Comparison of ENCODE assay signal across 8 mouse cellular contexts in genomic region chr11:48869380-48870110, GRCm38 (mm10). TPM values are rescaled to one million over a fixed set of nuclear protein-coding genes. Genes with fewer than 3 reads are reported as not detected.
DNase-seq lines count a peak whose midpoint lies in the region; ATAC-seq lines count a peak whose summit lies in the region.

No protein-coding gene starts in this region.

- DNase-seq in lung, postnatal 25 days (ENCODE audit: low spot score): no peak
- peak; percentile 57 to 58 for DNase-seq in kidney, postnatal 36 days
- no peak for DNase-seq in testis, postnatal 10 days (ENCODE audit: low spot score)
- no peak for DNase-seq in cerebellum, postnatal 25 days

- peak overlapping the region; percentile 78 for H3K4me2 ChIP-seq in lung, embryonic 15.5 days
- H3K4me2 ChIP-seq in heart, embryonic 14.5 days (ENCODE audit: low read length): peak overlapping the region; percentile 83
- H3K4me2 ChIP-seq in stomach, embryonic 16.5 days (ENCODE audit: low read depth, low read length): peak overlapping the region; percentile 67
- no peak overlapping the region for H3K4me2 ChIP-seq in forebrain, embryonic 16.5 days (ENCODE audit: low read length)

- H3K4me1 ChIP-seq in lung, embryonic 15.5 days: peaks cover 36% of the 10 kb centered on the region
- H3K4me1 ChIP-seq in heart, embryonic 14.5 days (ENCODE audit: control insufficient read depth in 2 of 2, insufficient read depth in 2 of 2, low read length in 2 of 2): peaks cover 9 to 35% of the 10 kb centered on the region in 2 experiments
- H3K4me1 ChIP-seq in stomach, embryonic 16.5 days (ENCODE audit: control insufficient read depth, insufficient read depth, low read length): peaks cover 25% of the 10 kb centered on the region
- H3K4me1 ChIP-seq in forebrain, embryonic 16.5 days (replicated peaks; ENCODE audit: control insufficient read depth, insufficient read depth, low read length): peaks cover 15% of the 10 kb centered on the region

- H3K9me3 ChIP-seq in lung, embryonic 15.5 days: no peaks in the 10 kb centered on the region
- H3K9me3 ChIP-seq in heart, embryonic 14.5 days (ENCODE audit: control insufficient read depth, low read length): no peaks in the 10 kb centered on the region
- H3K9me3 ChIP-seq in stomach, embryonic 16.5 days (replicated peaks; ENCODE audit: control insufficient read depth, low read length): no peaks in the 10 kb centered on the region
- H3K9me3 ChIP-seq in forebrain, embryonic 16.5 days (ENCODE audit: control insufficient read depth, low read length): no peaks in the 10 kb centered on the region

- ATAC-seq in lung, embryonic 15.5 days (ENCODE audit: borderline replicate concordance, extremely low read depth, low FRiP score, low TSS enrichment): no peak
- ATAC-seq in heart, embryonic 14.5 days (ENCODE audit: insufficient number of reproducible peaks, insufficient read depth, low FRiP score, low read depth): no peak
- no peak for ATAC-seq in stomach, embryonic 16.5 days (ENCODE audit: insufficient read depth, low FRiP score)
- no peak for ATAC-seq in forebrain, embryonic 16.5 days

- no peak overlapping the region for H3K27ac ChIP-seq in lung, embryonic 15.5 days
- H3K27ac ChIP-seq in heart, embryonic 14.5 days (replicated peaks in 1 of 2; ENCODE audit: control insufficient read depth in 1 of 2, insufficient read depth in 1 of 2, low read depth in 2 of 2, low read length in 2 of 2): peak overlapping the region; percentile 25 to 53; a peak in 3 of 4 replicates
- peak overlapping the region; percentile 60 for H3K27ac ChIP-seq in stomach, embryonic 16.5 days (ENCODE audit: low read length)
- H3K27ac ChIP-seq in forebrain, embryonic 16.5 days (ENCODE audit: low read length): no peak overlapping the region

- no peaks in the 10 kb centered on the region for H3K27me3 ChIP-seq in lung, embryonic 15.5 days
- no peaks in the 10 kb centered on the region for H3K27me3 ChIP-seq in heart, embryonic 14.5 days (ENCODE audit: control insufficient read depth, insufficient read depth, low read length)
- no peaks in the 10 kb centered on the region for H3K27me3 ChIP-seq in stomach, embryonic 16.5 days (ENCODE audit: control insufficient read depth, insufficient read depth, low read length)
- no peaks in the 10 kb centered on the region; the same call in 1 of the 2 replicates for H3K27me3 ChIP-seq in forebrain, embryonic 16.5 days (replicated peaks; ENCODE audit: control insufficient read depth, insufficient read depth, low read length)

- WGBS in lung, embryonic 15.5 days: 25% methylated on average over 7 of the region's 7 CpGs
- 49% methylated on average over 7 of the region's 7 CpGs for WGBS in heart, embryonic 14.5 days
- 37% methylated on average over 7 of the region's 7 CpGs for WGBS in stomach, embryonic 16.5 days
- WGBS in forebrain, embryonic 16.5 days: 78% methylated on average over 7 of the region's 7 CpGs

- H3K4me3 ChIP-seq in lung, embryonic 15.5 days: peak overlapping the region; percentile 52
- H3K4me3 ChIP-seq in heart, embryonic 14.5 days (ENCODE audit: control insufficient read depth in 1 of 2, insufficient read depth in 1 of 2, low read depth in 1 of 2, low read length in 2 of 2): peak overlapping the region; percentile 14 to 62; a peak in 3 of 4 replicates
- H3K4me3 ChIP-seq in stomach, embryonic 16.5 days (replicated peaks; ENCODE audit: low read length): peak overlapping the region; percentile 62
- no peak overlapping the region for H3K4me3 ChIP-seq in forebrain, embryonic 16.5 days (replicated peaks; ENCODE audit: low read length)

- H3K36me3 ChIP-seq in lung, embryonic 15.5 days: peaks cover 3% of the 10 kb centered on the region
- H3K36me3 ChIP-seq in heart, embryonic 14.5 days (ENCODE audit: control insufficient read depth, insufficient read depth, low read length): peaks cover 10% of the 10 kb centered on the region
- H3K36me3 ChIP-seq in stomach, embryonic 16.5 days (ENCODE audit: control insufficient read depth, insufficient read depth, low read length): 0 out of 2 replicates have a peak, but pooled peaks cover 4% of the 10 kb centered on the region
- no peaks in the 10 kb centered on the region for H3K36me3 ChIP-seq in forebrain, embryonic 16.5 days (ENCODE audit: control insufficient read depth, insufficient read depth)

- H3K9ac ChIP-seq in lung, embryonic 15.5 days: no peak overlapping the region
- peak overlapping the region; percentile 73 for H3K9ac ChIP-seq in heart, embryonic 14.5 days (ENCODE audit: low read length)
- peak overlapping the region; percentile 54 for H3K9ac ChIP-seq in stomach, embryonic 16.5 days (ENCODE audit: low read length)
- H3K9ac ChIP-seq in forebrain, embryonic 16.5 days (replicated peaks; ENCODE audit: low read depth, low read length): no peak overlapping the region

RNA-seq across cellular contexts. Expression of gene Irgm1, which starts 1.9 kb away (rescaled TPM):
- polyA plus RNA-seq in lung, embryonic 15.5 days (2015; fragmentation: Nextera tagmentation; extraction: Ambion mirVana): 9.6 and 11.8 TPM in 2 replicates
- 10.2 and 11.0 TPM in 2 replicates for polyA plus RNA-seq in heart, embryonic 14.5 days (2014; fragmentation: Nextera tagmentation; extraction: Ambion mirVana)
- polyA plus RNA-seq in stomach, embryonic 16.5 days (2015; fragmentation: Nextera tagmentation; extraction: Ambion mirVana): 13.1 and 13.3 TPM in 2 replicates
- 1.6 TPM in 2 replicates for polyA plus RNA-seq in forebrain, embryonic 16.5 days (2015; fragmentation: Nextera tagmentation; extraction: Ambion mirVana)

RNA-seq across cellular contexts. Expression of gene Gm5431, which starts 32.5 kb away (rescaled TPM):
- 0.25 and 0.30 TPM in 2 replicates for polyA plus RNA-seq in lung, embryonic 15.5 days (2015; fragmentation: Nextera tagmentation; extraction: Ambion mirVana)
- 0.30 TPM in 1 of 2 replicates, not detected in the other for polyA plus RNA-seq in heart, embryonic 14.5 days (2014; fragmentation: Nextera tagmentation; extraction: Ambion mirVana)
- 0.32 and 0.36 TPM in 2 replicates for polyA plus RNA-seq in stomach, embryonic 16.5 days (2015; fragmentation: Nextera tagmentation; extraction: Ambion mirVana)
- polyA plus RNA-seq in forebrain, embryonic 16.5 days (2015; fragmentation: Nextera tagmentation; extraction: Ambion mirVana): 0.20 and 0.24 TPM in 2 replicates

RNA-seq across cellular contexts. Expression of gene Gm12184, which starts 43.1 kb away (rescaled TPM):
- 3.0 and 8.2 TPM in 2 replicates for polyA plus RNA-seq in lung, embryonic 15.5 days (2015; fragmentation: Nextera tagmentation; extraction: Ambion mirVana)
- 5.7 and 7.0 TPM in 2 replicates for polyA plus RNA-seq in heart, embryonic 14.5 days (2014; fragmentation: Nextera tagmentation; extraction: Ambion mirVana)
- polyA plus RNA-seq in stomach, embryonic 16.5 days (2015; fragmentation: Nextera tagmentation; extraction: Ambion mirVana): 0.98 and 1.5 TPM in 2 replicates
- 2.8 and 3.9 TPM in 2 replicates for polyA plus RNA-seq in forebrain, embryonic 16.5 days (2015; fragmentation: Nextera tagmentation; extraction: Ambion mirVana)

RNA-seq across cellular contexts. Expression of gene Trim7, which starts 43.6 kb away (rescaled TPM):
- polyA plus RNA-seq in lung, embryonic 15.5 days (2015; fragmentation: Nextera tagmentation; extraction: Ambion mirVana): 0.54 and 1.1 TPM in 2 replicates
- 1.4 and 1.5 TPM in 2 replicates for polyA plus RNA-seq in heart, embryonic 14.5 days (2014; fragmentation: Nextera tagmentation; extraction: Ambion mirVana)
- 1.7 and 2.6 TPM in 2 replicates for polyA plus RNA-seq in stomach, embryonic 16.5 days (2015; fragmentation: Nextera tagmentation; extraction: Ambion mirVana)
- 1.4 and 2.0 TPM in 2 replicates for polyA plus RNA-seq in forebrain, embryonic 16.5 days (2015; fragmentation: Nextera tagmentation; extraction: Ambion mirVana)

RNA-seq across cellular contexts. Expression of gene Trim41, which starts 52.4 kb away (rescaled TPM):
- 5.4 and 5.7 TPM in 2 replicates for polyA plus RNA-seq in lung, embryonic 15.5 days (2015; fragmentation: Nextera tagmentation; extraction: Ambion mirVana)
- polyA plus RNA-seq in heart, embryonic 14.5 days (2014; fragmentation: Nextera tagmentation; extraction: Ambion mirVana): 3.2 and 3.8 TPM in 2 replicates
- 4.6 and 5.7 TPM in 2 replicates for polyA plus RNA-seq in stomach, embryonic 16.5 days (2015; fragmentation: Nextera tagmentation; extraction: Ambion mirVana)
- polyA plus RNA-seq in forebrain, embryonic 16.5 days (2015; fragmentation: Nextera tagmentation; extraction: Ambion mirVana): 7.2 and 7.6 TPM in 2 replicates

Comparison
In these comparisons a context has a peak if more than half of its experiments do, and no peak if none do; other contexts are left out.
1. H3K27ac ChIP-seq: peak in heart, embryonic 14.5 days (2 of 2) and stomach, embryonic 16.5 days (single experiment); none in lung, embryonic 15.5 days (single experiment) and forebrain, embryonic 16.5 days (single experiment).
2. H3K9ac ChIP-seq: peak in heart, embryonic 14.5 days (single experiment) and stomach, embryonic 16.5 days (single experiment); none in lung, embryonic 15.5 days (single experiment) and forebrain, embryonic 16.5 days (single experiment).
3. DNase-seq: peak in kidney, postnatal 36 days (2 of 2); none in lung, postnatal 25 days (single experiment), testis, postnatal 10 days (single experiment) and cerebellum, postnatal 25 days (0 of 2).